Mouse (Mus musculus) forebrain, embryonic 15.5 days (tissue): ENCODE measurements around the gene Cfap77. TPM values are rescaled to one million over a fixed set of nuclear protein-coding genes. Genes with fewer than 3 reads are reported as not detected.

Source experiments
- ATAC-seq: fragments of 200-750 bp; cut with Nextera tagmentation; replicated peaks from 2 replicates; pipeline ENCODE4 v1.8.0; 2017; ENCODE audit warnings: mild to moderate bottlenecking, moderate TSS enrichment, moderate library complexity
- H3K27ac ChIP-seq: fragments of 300-500 bp; sonication (generic); replicated peaks from 2 replicates; pipeline ENCODE4 v1.5.1; 2015; ENCODE audit warnings: mild to moderate bottlenecking, inconsistent platforms
- H3K27me3 ChIP-seq: fragments of 300-500 bp; sonication (generic); 2 replicates; pipeline ENCODE4 v1.6.1; 2015; ENCODE audit warnings: inconsistent platforms
- H3K36me3 ChIP-seq: fragments of 300-500 bp; sonication (generic); 2 replicates; pipeline ENCODE4 v1.6.1; 2015; ENCODE audit warnings: mild to moderate bottlenecking, inconsistent platforms
- H3K4me1 ChIP-seq: fragments of 300-500 bp; sonication (generic); 2 replicates; pipeline ENCODE4 v1.6.1; 2015; ENCODE audit warnings: inconsistent platforms
- H3K4me2 ChIP-seq: fragments of 300-500 bp; sonication (generic); replicated peaks from 2 replicates; pipeline ENCODE4 v1.6.1; 2015; ENCODE audit warnings: mild to moderate bottlenecking, inconsistent platforms
- H3K4me3 ChIP-seq: fragments of 300-500 bp; sonication (generic); 2 replicates; pipeline ENCODE4 v1.5.1; 2015; ENCODE audit warnings: mild to moderate bottlenecking, inconsistent platforms
- H3K9ac ChIP-seq: fragments of 300-500 bp; sonication (generic); replicated peaks from 2 replicates; pipeline ENCODE4 v1.6.1; 2015; ENCODE audit warnings: mild to moderate bottlenecking, inconsistent platforms
- H3K9me3 ChIP-seq: fragments of 300-500 bp; sonication (generic); 2 replicates; pipeline ENCODE4 v1.6.1; 2016; ENCODE audit warnings: inconsistent platforms
- WGBS: fragments of 180-500 bp; shearing (Covaris S2); methylation state at CpG from one replicate; pipeline ENCODE4 v1.1.7; 2015; ENCODE audit warnings: mixed read lengths; 5-methylcytosine and 5-hydroxymethylcytosine counted together
- polyA plus RNA-seq: library from polyadenylated mRNA; unstranded; fragments of >200 nt; fragmentation: Nextera tagmentation; extraction: Ambion mirVana; gene quantifications from 2 replicates; pipeline ENCODE4 v1.2.1, GENCODE M21; 2015

Gene Cfap77
- polyA plus RNA-seq, 1 experiment from 2014 or later, result not detected

- Histone ChIP-seq H3K4me1 (peaks cover 2% of the 10 kb centered on the region; the same call in 1 of the 2 replicates), H3K4me2 (no peak overlapping the region), H3K9me3 (no peaks in the 10 kb centered on the region), H3K27ac (no peak overlapping the region), H3K9ac (no peak overlapping the region), H3K36me3 (peaks cover 23% of the 10 kb centered on the region; the same call in 1 of the 2 replicates), H3K27me3 (no peaks in the 10 kb centered on the region), H3K4me3 (no peak overlapping the region)
- WGBS, result 87% methylated on average over 3 of the region's 3 CpGs
- ATAC-seq, result no peak
Measured at GRCm38 (mm10) chr2:28881275-28881674, 173.6 kb downstream of the Cfap77 start.

Other genes with a start within 250 kb of the Cfap77 start
- gene Gtf3c4, start 214.7 kb downstream of the Cfap77 start, polyA plus RNA-seq, result 21.8 and 23.1 TPM in 2 replicates
- 17.2 and 17.3 TPM in 2 replicates for gene Ddx31, start 214.7 kb downstream of the Cfap77 start, polyA plus RNA-seq
- 0.70 and 1.3 TPM in 2 replicates for gene Barhl1, start 138.4 kb downstream of the Cfap77 start, polyA plus RNA-seq
- gene Ttf1, start 5.2 kb upstream of the Cfap77 start, polyA plus RNA-seq, result 9.0 and 10.5 TPM in 2 replicates
- gene Setx, start 69.1 kb upstream of the Cfap77 start, polyA plus RNA-seq, result 13.7 and 14.0 TPM in 2 replicates
- 11.7 and 13.5 TPM in 2 replicates for gene Ntng2, start 197.9 kb upstream of the Cfap77 start, polyA plus RNA-seq